Mouse (Mus musculus) A20 (cell line): ENCODE measurements around the gene Kazn.

ENCODE experiments used
- DNase-seq: peaks from one replicate; pipeline ENCODE4 v3.0.0-alpha.2; 2011; ENCODE audit warnings: low read depth, low spot score

The Kazn gene

GRCm38 (mm10) chr4:142193151-142193578, 46.0 kb downstream of the Kazn start:
- DNase-seq, result no peak

- no peak for DNase-seq
These were observed 49.2 kb downstream of the Kazn start for GRCm38 (mm10) chr4:142189960-142190359.

GRCm38 (mm10) chr4:142188501-142188900, 50.7 kb downstream of the Kazn start:
- DNase-seq, result no peak

- peak; percentile 32 for DNase-seq
These were observed 53.0 kb downstream of the Kazn start for GRCm38 (mm10) chr4:142186155-142186554.

GRCm38 (mm10) chr4:142185533-142185900, 53.7 kb downstream of the Kazn start:
- no peak for DNase-seq

- DNase-seq, result no peak
These were observed 54.2 kb downstream of the Kazn start for GRCm38 (mm10) chr4:142184852-142185532.

GRCm38 (mm10) chr4:142183591-142183990, 55.6 kb downstream of the Kazn start:
- DNase-seq, result no peak

GRCm38 (mm10) chr4:142183015-142183414, 56.2 kb downstream of the Kazn start:
- no peak for DNase-seq

GRCm38 (mm10) chr4:142181646-142182045, 57.6 kb downstream of the Kazn start:
- no peak for DNase-seq

GRCm38 (mm10) chr4:142180874-142181273, 58.3 kb downstream of the Kazn start:
- no peak for DNase-seq

- DNase-seq, result no peak
These were observed 58.9 kb downstream of the Kazn start for GRCm38 (mm10) chr4:142180289-142180688.

- DNase-seq, result no peak
These were observed 59.7 kb downstream of the Kazn start for GRCm38 (mm10) chr4:142179531-142179930.

GRCm38 (mm10) chr4:142176732-142177131, 62.5 kb downstream of the Kazn start:
- DNase-seq, result no peak

GRCm38 (mm10) chr4:142173981-142174485, 65.2 kb downstream of the Kazn start:
- DNase-seq, result no peak

- DNase-seq, result no peak
These were observed 66.3 kb downstream of the Kazn start for GRCm38 (mm10) chr4:142172942-142173341.

GRCm38 (mm10) chr4:142171788-142172497, 67.3 kb downstream of the Kazn start:
- no peak for DNase-seq

- no peak for DNase-seq
These were observed 68.1 kb downstream of the Kazn start for GRCm38 (mm10) chr4:142170882-142171768.

- DNase-seq, result no peak
These were observed 69.6 kb downstream of the Kazn start for GRCm38 (mm10) chr4:142169636-142170035.

- DNase-seq, result no peak
These were observed 70.8 kb downstream of the Kazn start for GRCm38 (mm10) chr4:142168352-142168751.

GRCm38 (mm10) chr4:142165835-142166701, 73.1 kb downstream of the Kazn start:
- peak; percentile 64 for DNase-seq

GRCm38 (mm10) chr4:142165363-142165762, 73.8 kb downstream of the Kazn start:
- DNase-seq, result no peak
